Mouse (Mus musculus) gastrocnemius, adult 2 months (tissue): ENCODE data around the gene Tmem259. TPM values are rescaled to one million over a fixed set of nuclear protein-coding genes. Genes with fewer than 3 reads are reported as not detected.
A peak's percentile ranks its signal among the peaks of the same experiment; 100 is the strongest.

Source experiments
- DNase-seq: peaks from one replicate; pipeline ENCODE4 v3.0.0; 2022
- H3K27ac ChIP-seq: fragments of 200-600 bp; 2 replicates; pipeline ENCODE4 v1.8.1; 2022; ENCODE audit warnings: mild to moderate bottlenecking
- H3K4me3 ChIP-seq: fragments of 200-600 bp; 2 replicates; pipeline ENCODE4 v1.8.1; 2022; ENCODE audit warnings: mild to moderate bottlenecking, moderate library complexity
- CTCF ChIP-seq: fragments of 200-600 bp; IDR thresholded peaks from 2 replicates; pipeline ENCODE4 v1.8.1; 2022; ENCODE audit warnings: antibody characterized with exemption, mild to moderate bottlenecking, moderate library complexity
- intact Hi-C: fragments of 180-260 bp; cut with DNase I; formaldehyde crosslinking; loops from one replicate; pipeline ENCODE4 v1.15.1; 2025
- total RNA-seq, 2 experiments: library from RNA; stranded (reverse); gene quantifications; 2 replicates each; pipeline ENCODE4 v1.2.3; 2021

Gene Tmem259
- total RNA-seq, 2 experiments from 2014 or later: 70.9 to 75.1 TPM

- peak; percentile 52 for DNase-seq
- H3K4me3 ChIP-seq: peak overlapping the region; percentile 1; the same call in 1 of the 2 replicates
- TF ChIP-seq CTCF: no peak
- H3K27ac ChIP-seq: peak overlapping the region; percentile 77
- intact Hi-C loops: no loop called here
Measured at GRCm38 (mm10) chr10:79933145-79933679, 50.9 kb downstream of the Tmem259 start.

- intact Hi-C loops: no loop called here
- TF ChIP-seq CTCF: no peak
- peak overlapping the region; percentile 77 for H3K27ac ChIP-seq
- H3K4me3 ChIP-seq: peak overlapping the region; percentile 1; the same call in 1 of the 2 replicates
- DNase-seq: peak; percentile 88
Measured at GRCm38 (mm10) chr10:79932736-79933135, 51.4 kb downstream of the Tmem259 start.

- TF ChIP-seq CTCF: no peak
- DNase-seq: no peak
- Histone ChIP-seq H3K27ac (peak overlapping the region; percentile 77; the same call in 1 of the 2 replicates), H3K4me3 (no peak overlapping the region)
- intact Hi-C loops: no loop called here
Measured at GRCm38 (mm10) chr10:79931797-79932196, 52.3 kb downstream of the Tmem259 start.

DNA sequence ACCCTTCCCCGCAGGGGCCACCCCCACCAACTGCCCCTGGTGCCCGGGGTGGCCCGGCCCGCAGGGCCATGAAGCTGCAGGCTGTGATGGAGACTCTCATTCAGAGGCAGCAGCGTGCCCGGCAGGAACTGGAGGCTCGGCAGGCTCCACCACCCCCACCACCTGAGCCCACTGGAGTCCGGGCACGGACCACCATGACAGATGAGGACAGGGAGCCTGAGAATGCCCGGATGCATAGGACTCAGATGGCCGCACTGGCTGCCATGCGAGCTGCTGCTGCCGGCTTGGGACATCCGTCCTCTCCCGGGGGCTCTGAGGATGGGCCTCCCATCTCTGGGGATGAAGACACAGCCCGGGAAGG is 53.3 kb downstream of the Tmem259 start:
- TF ChIP-seq CTCF: no peak
- no peak overlapping the region for H3K4me3 ChIP-seq
- intact Hi-C loops: no loop called here
- H3K27ac ChIP-seq: no peak overlapping the region
- no peak for DNase-seq

GRCm38 (mm10) chr10:79929967-79930825 is 53.9 kb downstream of the Tmem259 start:
- no peak for DNase-seq
- no peak for TF ChIP-seq CTCF
- no peak overlapping the region for H3K4me3 ChIP-seq
- no peak overlapping the region for H3K27ac ChIP-seq
- intact Hi-C loops: no loop called here

- Histone ChIP-seq H3K4me3 (peak overlapping the region; percentile 11; the same call in 1 of the 2 replicates), H3K27ac (no peak overlapping the region)
- no peak for DNase-seq
- no peak for TF ChIP-seq CTCF
- intact Hi-C loops: no loop called here
Measured at GRCm38 (mm10) chr10:79928907-79929701, 55.0 kb downstream of the Tmem259 start.

GRCm38 (mm10) chr10:79928030-79928694 is 56.0 kb downstream of the Tmem259 start:
- no peak for TF ChIP-seq CTCF
- intact Hi-C loops: no loop called here

GRCm38 (mm10) chr10:79927324-79928029 is 56.7 kb downstream of the Tmem259 start:
- Histone ChIP-seq H3K4me3 (peak overlapping the region; percentile 91), H3K27ac (peak overlapping the region; percentile 94)
- intact Hi-C loops: no loop called here
- DNase-seq: peak; percentile 65
- TF ChIP-seq CTCF: peak; percentile 29

More at GRCm38 (mm10) chr10:79928030-79928694, 56.0 kb downstream of the Tmem259 start:
- peak; percentile 34 for DNase-seq
- Histone ChIP-seq H3K27ac (peak overlapping the region; percentile 94), H3K4me3 (peak overlapping the region; percentile 91)

- intact Hi-C loops: no loop called here
- peak; percentile 91 for DNase-seq
- peak within 1 kb of the TSS; percentile 91 for H3K4me3 ChIP-seq
- TF ChIP-seq CTCF: no peak
- H3K27ac ChIP-seq: peak within 1 kb of the TSS; percentile 94
Measured at GRCm38 (mm10) chr10:79926491-79927323, 57.4 kb downstream of the Tmem259 start, which contains the start of gene Arid3a. Gene Arid3a (plus strand): TSS chr10:79927043.

DNA sequence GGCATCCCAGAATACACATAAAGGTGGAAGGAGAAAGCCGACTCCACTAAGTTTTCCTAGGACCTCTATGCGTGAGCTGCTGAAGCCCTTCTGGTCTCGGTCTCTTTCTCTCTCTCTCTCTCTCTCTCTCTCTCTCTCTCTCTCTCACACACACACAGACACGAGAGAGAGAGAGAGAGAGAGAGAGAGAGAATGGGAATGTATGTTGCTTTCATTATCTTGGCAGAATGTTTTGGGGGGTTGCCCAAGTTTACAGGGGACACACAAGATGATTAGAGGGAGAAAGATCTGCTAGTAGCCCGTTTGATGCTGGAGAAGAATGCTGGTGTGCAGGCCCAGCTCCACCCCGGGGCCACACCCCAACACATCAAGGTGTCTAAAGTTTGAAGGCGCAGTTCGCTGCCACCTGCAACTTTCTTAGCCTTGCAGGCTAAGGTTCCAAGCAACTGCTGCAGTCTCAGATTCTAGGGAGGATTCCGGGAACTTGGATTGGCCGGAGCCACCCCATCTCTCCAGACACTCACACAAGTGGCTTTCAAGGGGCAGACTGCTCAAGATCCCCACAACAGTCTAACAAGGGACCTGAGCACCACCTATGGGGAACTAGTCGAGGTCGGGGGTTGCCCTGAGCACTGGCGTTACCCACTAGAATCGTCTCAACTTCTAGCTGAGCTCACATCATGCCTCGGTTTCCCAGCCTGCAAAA is 58.2 kb downstream of the Tmem259 start:
- intact Hi-C loops: loop anchor here (1.0 to 2.0 kb wide), 4 partner anchors 32 to 92 kb away; no protein-coding TSS in a partner anchor
- H3K27ac ChIP-seq: peak overlapping the region; percentile 94
- no peak for DNase-seq

More for the DNA sequence above, 58.2 kb downstream of the Tmem259 start:
- peak overlapping the region; percentile 91 for H3K4me3 ChIP-seq
- TF ChIP-seq CTCF: no peak
